Mouse (Mus musculus) myocyte (in vitro differentiated cells): Measurements from ENCODE around the gene Lrrc8a. TPM values are rescaled to one million over a fixed set of nuclear protein-coding genes. Genes with fewer than 3 reads are reported as not detected.

Source experiments
- H3K27me3 ChIP-seq: one replicate; pipeline ENCODE4 v1.6.1; 2011; ENCODE audit not compliant: control insufficient read depth, insufficient read depth, insufficient read length
- H3K36me3 ChIP-seq: one replicate; pipeline ENCODE4 v1.6.1; 2011; ENCODE audit not compliant: control insufficient read depth, insufficient read depth
- H3K4me2 ChIP-seq: one replicate; pipeline ENCODE4 v1.6.1; 2011; ENCODE audit warnings: low read depth, control low read depth
- H3K4me3 ChIP-seq: one replicate; pipeline ENCODE4 v1.5.1; 2011; ENCODE audit warnings: mild to moderate bottlenecking, control low read depth, moderate library complexity
- H3K79me2 ChIP-seq: one replicate; pipeline ENCODE4 v1.6.1; 2011; ENCODE audit not compliant: control insufficient read depth, insufficient read depth
- H3ac ChIP-seq: one replicate; pipeline ENCODE4 v1.6.1; 2011; ENCODE audit not compliant: control insufficient read depth, insufficient read length
- CEBPB ChIP-seq: IDR thresholded peaks from 2 replicates; pipeline ENCODE4 v1.6.1; 2011; ENCODE audit warnings: mild to moderate bottlenecking, moderate library complexity; ENCODE audit not compliant: poor library complexity, insufficient read depth, severe bottlenecking
- E2F4 ChIP-seq: IDR thresholded peaks from one replicate; pipeline ENCODE4 v1.6.1; 2011; ENCODE audit warnings: mild to moderate bottlenecking, control low read depth, moderate library complexity; ENCODE audit not compliant: insufficient read depth
- MAX ChIP-seq: IDR thresholded peaks from one replicate; pipeline ENCODE4 v1.6.1; 2011; ENCODE audit warnings: low read depth, mild to moderate bottlenecking, control low read depth
- MYOD1 ChIP-seq, 3 experiments: IDR thresholded peaks; one replicate each; pipeline ENCODE4 v1.6.1; 2011; ENCODE audit warnings: control low read depth in 2 of 3, low read depth in 2 of 3, mild to moderate bottlenecking in 2 of 3, moderate library complexity in 1 of 3; ENCODE audit not compliant: insufficient read length in 2 of 3, control insufficient read depth in 1 of 3
- MYOG ChIP-seq, 3 experiments: IDR thresholded peaks; one replicate each; pipeline ENCODE4 v1.6.1; 2011; ENCODE audit warnings: control low read depth in 2 of 3, low read depth in 2 of 3, mild to moderate bottlenecking in 2 of 3; ENCODE audit not compliant: insufficient read length in 2 of 3, control insufficient read depth in 1 of 3, insufficient read depth in 1 of 3
- POLR2A ChIP-seq: IDR thresholded peaks from one replicate; pipeline ENCODE4 v1.6.1; 2011; ENCODE audit warnings: low read depth, mild to moderate bottlenecking, control low read depth, moderate library complexity; ENCODE audit not compliant: insufficient read length
- POLR2AphosphoS2 ChIP-seq: IDR thresholded peaks from one replicate; pipeline ENCODE4 v1.6.1; 2011; ENCODE audit warnings: low read depth, control low read depth; ENCODE audit not compliant: insufficient read length
- REST ChIP-seq: IDR thresholded peaks from one replicate; pipeline ENCODE4 v1.6.1; 2011; ENCODE audit warnings: mild to moderate bottlenecking, control low read depth, moderate library complexity; ENCODE audit not compliant: insufficient read depth, insufficient read length
- SRF ChIP-seq: IDR thresholded peaks from one replicate; pipeline ENCODE4 v1.6.1; 2011; ENCODE audit warnings: low read depth; ENCODE audit not compliant: control insufficient read depth, insufficient read length
- TCF12 ChIP-seq: IDR thresholded peaks from one replicate; pipeline ENCODE4 v1.6.1; 2011; ENCODE audit warnings: mild to moderate bottlenecking, control low read depth; ENCODE audit not compliant: poor library complexity, insufficient read depth, severe bottlenecking
- TCF3 ChIP-seq: IDR thresholded peaks from one replicate; pipeline ENCODE4 v1.6.1; 2011; ENCODE audit warnings: low read depth, control low read depth; ENCODE audit not compliant: insufficient read length
- USF1 ChIP-seq: IDR thresholded peaks from one replicate; pipeline ENCODE4 v1.6.1; 2011; ENCODE audit warnings: low read depth, mild to moderate bottlenecking, control low read depth, moderate library complexity
- polyA plus RNA-seq: library from polyadenylated mRNA; unstranded; fragments of >200 nt; fragmentation: generic; extraction: Trizol; gene quantifications from one replicate; pipeline ENCODE4 v1.2.1, GENCODE M21; 2012; ENCODE audit warnings: missing spikeins

The Lrrc8a gene
- polyA plus RNA-seq, 1 experiment = 22.6 TPM

GRCm38 (mm10) chr2:30236426-30237198 lies 903 bp upstream of the Lrrc8a start:
- TF ChIP-seq POLR2A (peak; percentile 49), SRF (no peak)
- Histone ChIP-seq H3K4me3 (peak overlapping the region; percentile 78), H3K79me2 (peaks cover 39% of the 10 kb centered on the region), H3K36me3 (peaks cover 9% of the 10 kb centered on the region), H3K27me3 (no peaks in the 10 kb centered on the region), H3K4me2 (peak overlapping the region; percentile 95), H3ac (peak overlapping the region; percentile 96)

- Histone ChIP-seq H3K79me2 (peaks cover 49% of the 10 kb centered on the region), H3K4me3 (peak overlapping the region; percentile 78), H3ac (peak overlapping the region; percentile 96), H3K27me3 (no peaks in the 10 kb centered on the region), H3K36me3 (peaks cover 15% of the 10 kb centered on the region), H3K4me2 (peak overlapping the region; percentile 94)
- no peak for TF ChIP-seq POLR2A
- TF ChIP-seq CEBPB = no peak
- no peak for TF ChIP-seq TCF12
- no peak for TF ChIP-seq POLR2AphosphoS2
- no peak for TF ChIP-seq MAX
- TF ChIP-seq E2F4 = no peak
- TF ChIP-seq MYOG (IDR thresholded peaks at IDR 0.05; ENCODE audit: control insufficient read depth in 1 of 3, insufficient read depth in 1 of 3, insufficient read length in 2 of 3, low read depth in 2 of 3) = peak in 1 of 3 experiments; percentile 3
- no peak for TF ChIP-seq MYOD1 (IDR thresholded peaks at IDR 0.05; ENCODE audit: control insufficient read depth in 1 of 3, insufficient read length in 2 of 3, low read depth in 2 of 3)
Measured at GRCm38 (mm10) chr2:30237881-30238280, 366 bp downstream of the Lrrc8a start.

- Histone ChIP-seq H3K36me3 (peaks cover 15% of the 10 kb centered on the region), H3ac (peak overlapping the region; percentile 96), H3K4me2 (peak overlapping the region; percentile 94), H3K4me3 (peak overlapping the region; percentile 78), H3K27me3 (no peaks in the 10 kb centered on the region), H3K79me2 (peaks cover 59% of the 10 kb centered on the region)
- TF ChIP-seq SRF (no peak), CEBPB (no peak), POLR2AphosphoS2 (no peak), USF1 (no peak), TCF3 (no peak), REST (no peak), MYOD1 (IDR thresholded peaks at IDR 0.05; ENCODE audit: control insufficient read depth in 1 of 3, insufficient read length in 2 of 3, low read depth in 2 of 3) (no peak), TCF12 (no peak), MAX (no peak), POLR2A (no peak), E2F4 (no peak), MYOG (IDR thresholded peaks at IDR 0.05; ENCODE audit: control insufficient read depth in 1 of 3, insufficient read depth in 1 of 3, insufficient read length in 2 of 3, low read depth in 2 of 3) (no peak)
Measured at GRCm38 (mm10) chr2:30238906-30239465, 1.5 kb downstream of the Lrrc8a start.

- Histone ChIP-seq H3K4me3 (peak overlapping the region; percentile 78), H3K27me3 (no peaks in the 10 kb centered on the region), H3K4me2 (peak overlapping the region; percentile 94), H3ac (no peak overlapping the region), H3K36me3 (peaks cover 15% of the 10 kb centered on the region), H3K79me2 (peaks cover 67% of the 10 kb centered on the region)
- TF ChIP-seq MYOG (IDR thresholded peaks at IDR 0.05; ENCODE audit: control insufficient read depth in 1 of 3, insufficient read depth in 1 of 3, insufficient read length in 2 of 3, low read depth in 2 of 3) (peak in 1 of 3 experiments; percentile 36), REST (no peak)
Measured at GRCm38 (mm10) chr2:30239777-30240176, 2.3 kb downstream of the Lrrc8a start.

- Histone ChIP-seq H3K4me2 (peak within 1 kb of the TSS; percentile 94), H3K79me2 (peaks cover 71% of the 10 kb centered on the region), H3K27me3 (no peaks in the 10 kb centered on the region), H3ac (no peak within 1 kb of the TSS), H3K36me3 (peaks cover 15% of the 10 kb centered on the region), H3K4me3 (peak within 1 kb of the TSS; percentile 78)
- no peak for TF ChIP-seq SRF
- no peak for TF ChIP-seq MYOD1 (IDR thresholded peaks at IDR 0.05; ENCODE audit: control insufficient read depth in 1 of 3, insufficient read length in 2 of 3, low read depth in 2 of 3)
- no peak for TF ChIP-seq MAX
- no peak for TF ChIP-seq TCF12
- TF ChIP-seq POLR2A = no peak
- no peak for TF ChIP-seq REST
- no peak for TF ChIP-seq USF1
- TF ChIP-seq MYOG (IDR thresholded peaks at IDR 0.05; ENCODE audit: control insufficient read depth in 1 of 3, insufficient read depth in 1 of 3, insufficient read length in 2 of 3, low read depth in 2 of 3) = no peak
- no peak for TF ChIP-seq POLR2AphosphoS2
- TF ChIP-seq TCF3 = no peak
- no peak for TF ChIP-seq CEBPB
- TF ChIP-seq E2F4 = no peak
Measured at GRCm38 (mm10) chr2:30240267-30240666, 2.8 kb downstream of the Lrrc8a start, which contains the start of gene Gm28035. Gene Gm28035, plus strand, starts transcription at chr2:30240567.
